Mouse (Mus musculus) myocyte (in vitro differentiated cells): ENCODE results near the gene Sin3b. TPM values are rescaled to one million over a fixed set of nuclear protein-coding genes. Genes with fewer than 3 reads are reported as not detected.

Source experiments
- H3K27me3 ChIP-seq: one replicate; pipeline ENCODE4 v1.6.1; 2011; ENCODE audit not compliant: control insufficient read depth, insufficient read depth, insufficient read length
- H3K36me3 ChIP-seq: one replicate; pipeline ENCODE4 v1.6.1; 2011; ENCODE audit not compliant: control insufficient read depth, insufficient read depth
- H3K4me2 ChIP-seq: one replicate; pipeline ENCODE4 v1.6.1; 2011; ENCODE audit warnings: low read depth, control low read depth
- H3K4me3 ChIP-seq: one replicate; pipeline ENCODE4 v1.5.1; 2011; ENCODE audit warnings: mild to moderate bottlenecking, control low read depth, moderate library complexity
- H3K79me2 ChIP-seq: one replicate; pipeline ENCODE4 v1.6.1; 2011; ENCODE audit not compliant: control insufficient read depth, insufficient read depth
- H3ac ChIP-seq: one replicate; pipeline ENCODE4 v1.6.1; 2011; ENCODE audit not compliant: control insufficient read depth, insufficient read length
- CEBPB ChIP-seq: IDR thresholded peaks from 2 replicates; pipeline ENCODE4 v1.6.1; 2011; ENCODE audit warnings: mild to moderate bottlenecking, moderate library complexity; ENCODE audit not compliant: poor library complexity, insufficient read depth, severe bottlenecking
- E2F4 ChIP-seq: IDR thresholded peaks from one replicate; pipeline ENCODE4 v1.6.1; 2011; ENCODE audit warnings: mild to moderate bottlenecking, control low read depth, moderate library complexity; ENCODE audit not compliant: insufficient read depth
- MAX ChIP-seq: IDR thresholded peaks from one replicate; pipeline ENCODE4 v1.6.1; 2011; ENCODE audit warnings: low read depth, mild to moderate bottlenecking, control low read depth
- MYOD1 ChIP-seq, 3 experiments: IDR thresholded peaks; one replicate each; pipeline ENCODE4 v1.6.1; 2011; ENCODE audit warnings: control low read depth in 2 of 3, low read depth in 2 of 3, mild to moderate bottlenecking in 2 of 3, moderate library complexity in 1 of 3; ENCODE audit not compliant: insufficient read length in 2 of 3, control insufficient read depth in 1 of 3
- MYOG ChIP-seq, 3 experiments: IDR thresholded peaks; one replicate each; pipeline ENCODE4 v1.6.1; 2011; ENCODE audit warnings: control low read depth in 2 of 3, low read depth in 2 of 3, mild to moderate bottlenecking in 2 of 3; ENCODE audit not compliant: insufficient read length in 2 of 3, control insufficient read depth in 1 of 3, insufficient read depth in 1 of 3
- POLR2A ChIP-seq: IDR thresholded peaks from one replicate; pipeline ENCODE4 v1.6.1; 2011; ENCODE audit warnings: low read depth, mild to moderate bottlenecking, control low read depth, moderate library complexity; ENCODE audit not compliant: insufficient read length
- POLR2AphosphoS2 ChIP-seq: IDR thresholded peaks from one replicate; pipeline ENCODE4 v1.6.1; 2011; ENCODE audit warnings: low read depth, control low read depth; ENCODE audit not compliant: insufficient read length
- REST ChIP-seq: IDR thresholded peaks from one replicate; pipeline ENCODE4 v1.6.1; 2011; ENCODE audit warnings: mild to moderate bottlenecking, control low read depth, moderate library complexity; ENCODE audit not compliant: insufficient read depth, insufficient read length
- SRF ChIP-seq: IDR thresholded peaks from one replicate; pipeline ENCODE4 v1.6.1; 2011; ENCODE audit warnings: low read depth; ENCODE audit not compliant: control insufficient read depth, insufficient read length
- TCF12 ChIP-seq: IDR thresholded peaks from one replicate; pipeline ENCODE4 v1.6.1; 2011; ENCODE audit warnings: mild to moderate bottlenecking, control low read depth; ENCODE audit not compliant: poor library complexity, insufficient read depth, severe bottlenecking
- TCF3 ChIP-seq: IDR thresholded peaks from one replicate; pipeline ENCODE4 v1.6.1; 2011; ENCODE audit warnings: low read depth, control low read depth; ENCODE audit not compliant: insufficient read length
- USF1 ChIP-seq: IDR thresholded peaks from one replicate; pipeline ENCODE4 v1.6.1; 2011; ENCODE audit warnings: low read depth, mild to moderate bottlenecking, control low read depth, moderate library complexity
- polyA plus RNA-seq: library from polyadenylated mRNA; unstranded; fragments of >200 nt; fragmentation: generic; extraction: Trizol; gene quantifications from one replicate; pipeline ENCODE4 v1.2.1, GENCODE M21; 2012; ENCODE audit warnings: missing spikeins

The Sin3b gene
- polyA plus RNA-seq, 1 experiment, result 155 TPM

- Histone ChIP-seq H3K27me3 (no peaks in the 10 kb centered on the region), H3K4me3 (no peak overlapping the region), H3K79me2 (no peaks in the 10 kb centered on the region), H3K36me3 (peaks cover 39% of the 10 kb centered on the region), H3K4me2 (no peak overlapping the region), H3ac (no peak overlapping the region)
- TF ChIP-seq MAX (no peak), TCF12 (no peak), MYOG (IDR thresholded peaks at IDR 0.05; ENCODE audit: control insufficient read depth in 1 of 3, insufficient read depth in 1 of 3, insufficient read length in 2 of 3, low read depth in 2 of 3) (no peak), REST (no peak), POLR2A (no peak), POLR2AphosphoS2 (no peak)
Measured at GRCm38 (mm10) chr8:72752289-72752688, 29.2 kb downstream of the Sin3b start.

GRCm38 (mm10) chr8:72753165-72753564, 30.1 kb downstream of the Sin3b start:
- H3K79me2 ChIP-seq, result no peaks in the 10 kb centered on the region
- H3K27me3 ChIP-seq, result no peaks in the 10 kb centered on the region
- no peak overlapping the region for H3K4me2 ChIP-seq
- TF ChIP-seq REST, result no peak
- TF ChIP-seq POLR2A, result no peak
- no peak for TF ChIP-seq SRF
- TF ChIP-seq MAX, result no peak
- TF ChIP-seq TCF12, result no peak
- no peak for TF ChIP-seq CEBPB
- no peak for TF ChIP-seq E2F4
- no peak for TF ChIP-seq MYOG (IDR thresholded peaks at IDR 0.05; ENCODE audit: control insufficient read depth in 1 of 3, insufficient read depth in 1 of 3, insufficient read length in 2 of 3, low read depth in 2 of 3)
- TF ChIP-seq TCF3, result no peak
- no peak for TF ChIP-seq POLR2AphosphoS2
- no peak for TF ChIP-seq MYOD1 (IDR thresholded peaks at IDR 0.05; ENCODE audit: control insufficient read depth in 1 of 3, insufficient read length in 2 of 3, low read depth in 2 of 3)
- no peak for TF ChIP-seq USF1
- H3K36me3 ChIP-seq, result peaks cover 32% of the 10 kb centered on the region
- H3K4me3 ChIP-seq, result no peak overlapping the region
- no peak overlapping the region for H3ac ChIP-seq

- H3K4me2 ChIP-seq, result no peak overlapping the region
- peaks cover 30% of the 10 kb centered on the region for H3K36me3 ChIP-seq
- H3ac ChIP-seq, result no peak overlapping the region
- TF ChIP-seq CEBPB, result no peak
- no peak overlapping the region for H3K4me3 ChIP-seq
- no peaks in the 10 kb centered on the region for H3K79me2 ChIP-seq
- H3K27me3 ChIP-seq, result no peaks in the 10 kb centered on the region
Measured at GRCm38 (mm10) chr8:72753781-72754180, 30.7 kb downstream of the Sin3b start.

GRCm38 (mm10) chr8:72756031-72756430, 32.9 kb downstream of the Sin3b start:
- no peak overlapping the region for H3ac ChIP-seq
- peaks cover 23% of the 10 kb centered on the region for H3K36me3 ChIP-seq
- no peak overlapping the region for H3K4me3 ChIP-seq
- no peaks in the 10 kb centered on the region for H3K79me2 ChIP-seq
- H3K4me2 ChIP-seq, result no peak overlapping the region
- no peaks in the 10 kb centered on the region for H3K27me3 ChIP-seq
- no peak for TF ChIP-seq E2F4
- no peak for TF ChIP-seq CEBPB
- TF ChIP-seq POLR2A, result no peak
- no peak for TF ChIP-seq MYOG (IDR thresholded peaks at IDR 0.05; ENCODE audit: control insufficient read depth in 1 of 3, insufficient read depth in 1 of 3, insufficient read length in 2 of 3, low read depth in 2 of 3)
- no peak for TF ChIP-seq MYOD1 (IDR thresholded peaks at IDR 0.05; ENCODE audit: control insufficient read depth in 1 of 3, insufficient read length in 2 of 3, low read depth in 2 of 3)
- TF ChIP-seq MAX, result no peak
- TF ChIP-seq SRF, result no peak
- no peak for TF ChIP-seq TCF3
- TF ChIP-seq TCF12, result no peak
- no peak for TF ChIP-seq USF1
- TF ChIP-seq POLR2AphosphoS2, result no peak
- no peak for TF ChIP-seq REST

GRCm38 (mm10) chr8:72756771-72757390, 33.8 kb downstream of the Sin3b start:
- no peaks in the 10 kb centered on the region for H3K79me2 ChIP-seq
- H3K27me3 ChIP-seq, result no peaks in the 10 kb centered on the region
- no peak overlapping the region for H3K4me2 ChIP-seq
- TF ChIP-seq SRF, result no peak
- no peak overlapping the region for H3ac ChIP-seq
- H3K36me3 ChIP-seq, result peaks cover 17% of the 10 kb centered on the region
- no peak overlapping the region for H3K4me3 ChIP-seq
